Mouse (Mus musculus) kidney, adult 2 months (tissue): ENCODE results near the gene C1qbp.
A peak's percentile ranks its signal among the peaks of the same experiment; 100 is the strongest.

ENCODE experiments used
- CTCF ChIP-seq: fragments of 200-500 bp; conservative IDR thresholded peaks from 2 replicates; pipeline ENCODE4 v1.5.1; 2011; ENCODE audit warnings: low read depth, mild to moderate bottlenecking, control low read depth, low read length, moderate library complexity, mixed read lengths; ENCODE audit not compliant: insufficient read depth, insufficient read length
- POLR2A ChIP-seq: fragments of 200-500 bp; IDR thresholded peaks from one replicate; pipeline ENCODE4 v1.6.1; 2011; ENCODE audit warnings: low read depth, low read length, control low read depth

GRCm38 (mm10) chr11:71004316-71004773 is 21.5 kb upstream of the C1qbp start, which contains the start of gene Dhx33:
- peak; percentile 28; the same call in 1 of the 2 replicates for TF ChIP-seq CTCF
- TF ChIP-seq POLR2A = peak; percentile 4
